Mouse (Mus musculus) G1E (cell line): ENCODE data around the gene Rpl41. TPM values are rescaled to one million over a fixed set of nuclear protein-coding genes. Genes with fewer than 3 reads are reported as not detected.

Experiments used
- ATAC-seq: 2 replicates; pipeline ENCODE4 v1.8.0; 2016; ENCODE audit warnings: mild to moderate bottlenecking; ENCODE audit not compliant: insufficient number of reproducible peaks, poor library complexity, low FRiP score, severe bottlenecking; ENCODE audit errors: extremely low read depth
- DNase-seq: peaks from one replicate; pipeline ENCODE4 v3.0.0; 2012; ENCODE audit warnings: low spot score
- H3K27me3 ChIP-seq: 2 replicates; pipeline ENCODE4 v1.6.1; 2012; ENCODE audit warnings: mild to moderate bottlenecking, low read length, inconsistent platforms; ENCODE audit not compliant: insufficient read depth
- H3K36me3 ChIP-seq: replicated peaks from 2 replicates; pipeline ENCODE3; 2012; ENCODE audit warnings: mild to moderate bottlenecking, inconsistent platforms
- H3K4me1 ChIP-seq: 2 replicates; pipeline ENCODE4 v1.6.1; 2012; ENCODE audit warnings: low read depth, low read length, inconsistent platforms, mixed read lengths; ENCODE audit not compliant: insufficient read depth
- H3K4me3 ChIP-seq: 2 replicates; pipeline ENCODE4 v1.5.1; 2012; ENCODE audit warnings: low read depth, mild to moderate bottlenecking, inconsistent platforms, low read length, moderate library complexity, mixed read lengths
- H3K9me3 ChIP-seq: replicated peaks from 2 replicates; pipeline ENCODE4 v1.6.1; 2012; ENCODE audit warnings: inconsistent platforms
- CTCF ChIP-seq: IDR thresholded peaks from 2 replicates; pipeline ENCODE4 v1.5.1; 2012; ENCODE audit warnings: low read depth, low read length, inconsistent platforms, mixed read lengths
- GATA1 ChIP-seq: IDR thresholded peaks from 2 replicates; pipeline ENCODE4 v1.6.1; 2012; ENCODE audit warnings: borderline replicate concordance, low read length, inconsistent platforms, mixed read lengths
- GATA2 ChIP-seq: IDR thresholded peaks from 2 replicates; pipeline ENCODE4 v1.6.1; 2012; ENCODE audit warnings: low read depth, low read length, inconsistent platforms, borderline replicate concordance
- POLR2AphosphoS5 ChIP-seq: IDR thresholded peaks from 2 replicates; pipeline ENCODE4 v1.6.1; 2012; ENCODE audit warnings: low read depth, low read length, inconsistent platforms; ENCODE audit not compliant: insufficient replicate concordance
- TAL1 ChIP-seq: conservative IDR thresholded peaks from 2 replicates; pipeline ENCODE4 v1.6.1; 2012; ENCODE audit warnings: low read depth, low read length, inconsistent platforms, mixed read lengths
- polyA plus RNA-seq: library from polyadenylated mRNA; stranded (reverse); fragments of >175 nt; gene quantifications from 2 replicates; pipeline ENCODE4 v1.2.3, GENCODE M21; 2012
- total RNA-seq, 2 experiments: library from RNA; stranded (forward) in 1 of 2; stranded (reverse) in 1 of 2; fragments of 200-1000 nt in 1 of 2; fragments of >200 nt in 1 of 2; fragmentation: Nextera tagmentation in 1 of 2; gene quantifications; 2 replicates each; pipeline ENCODE4 v1.2.3; 2014 to 2017

Rpl41 gene
- total and polyA plus RNA-seq, 3 experiments = 2,736 to 11,415 (median 5,596) TPM

DNA sequence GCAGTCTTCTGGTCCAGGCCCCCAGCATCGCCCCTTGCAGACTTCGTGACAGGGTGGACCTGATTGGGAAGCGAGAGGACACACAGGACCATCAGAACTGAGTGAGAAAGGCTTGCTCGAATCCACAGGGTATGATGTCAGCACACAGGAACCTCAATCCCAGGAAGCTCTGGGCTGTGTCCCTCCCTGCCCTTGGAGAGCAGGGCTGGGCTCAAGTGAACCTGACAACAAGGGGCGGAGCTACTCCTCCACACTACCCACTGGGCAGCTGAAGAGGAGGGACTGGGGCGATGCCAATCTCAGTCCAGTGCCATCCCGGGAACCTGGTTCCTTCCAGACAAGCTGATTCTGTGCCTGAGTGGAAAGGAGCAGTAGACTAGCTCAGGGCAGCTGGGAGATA lies 34.5 kb upstream of the Rpl41 start:
- peaks cover 22% of the 10 kb centered on the region for H3K4me1 ChIP-seq
- DNase-seq (no peak), ATAC-seq (no peak)
- no peaks in the 10 kb centered on the region for H3K9me3 ChIP-seq
- TF ChIP-seq POLR2AphosphoS5 = no peak
- no peak for TF ChIP-seq GATA1
- TF ChIP-seq CTCF = no peak
- TF ChIP-seq GATA2 = no peak
- no peak for TF ChIP-seq TAL1
- no peaks in the 10 kb centered on the region for H3K36me3 ChIP-seq
- no peak overlapping the region for H3K4me3 ChIP-seq
- H3K27me3 ChIP-seq = peaks cover 87% of the 10 kb centered on the region

DNA sequence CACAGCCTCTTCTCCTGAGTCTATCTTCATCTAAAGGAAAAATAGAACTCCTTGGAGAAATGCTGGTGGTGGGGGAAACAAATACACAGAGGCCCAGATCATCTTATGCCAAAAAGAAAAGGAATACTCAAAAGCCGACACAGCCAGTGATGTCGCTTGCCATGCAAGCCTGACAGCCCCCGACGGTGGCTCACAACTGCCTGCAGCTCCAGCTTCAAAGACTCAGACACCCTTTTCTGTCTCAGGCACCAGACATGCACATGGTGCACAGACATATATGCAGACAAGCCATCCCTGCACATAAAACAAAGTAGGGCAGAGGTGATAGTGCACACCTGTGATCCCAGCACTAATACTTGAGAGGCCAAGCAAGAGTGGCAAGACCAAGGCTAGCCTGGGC lies 30.6 kb upstream of the Rpl41 start:
- ATAC-seq (no peak), DNase-seq (no peak)
- H3K4me1 ChIP-seq = peaks cover 10% of the 10 kb centered on the region
- H3K4me3 ChIP-seq = no peak overlapping the region
- TF ChIP-seq GATA2 (no peak), TAL1 (no peak), CTCF (no peak), GATA1 (no peak), POLR2AphosphoS5 (no peak)
- no peaks in the 10 kb centered on the region for H3K9me3 ChIP-seq
- H3K27me3 ChIP-seq = peaks cover 70% of the 10 kb centered on the region
- H3K36me3 ChIP-seq = no peaks in the 10 kb centered on the region

- H3K27me3 ChIP-seq = peaks cover 68% of the 10 kb centered on the region
- H3K9me3 ChIP-seq = no peaks in the 10 kb centered on the region
- DNase-seq (no peak), ATAC-seq (no peak)
- no peak overlapping the region for H3K4me3 ChIP-seq
- no peak for TF ChIP-seq TAL1
- no peak for TF ChIP-seq GATA2
- no peaks in the 10 kb centered on the region for H3K36me3 ChIP-seq
- peaks cover 10% of the 10 kb centered on the region for H3K4me1 ChIP-seq
Measured at GRCm38 (mm10) chr10:128579298-128579697, 30.2 kb upstream of the Rpl41 start.

DNA sequence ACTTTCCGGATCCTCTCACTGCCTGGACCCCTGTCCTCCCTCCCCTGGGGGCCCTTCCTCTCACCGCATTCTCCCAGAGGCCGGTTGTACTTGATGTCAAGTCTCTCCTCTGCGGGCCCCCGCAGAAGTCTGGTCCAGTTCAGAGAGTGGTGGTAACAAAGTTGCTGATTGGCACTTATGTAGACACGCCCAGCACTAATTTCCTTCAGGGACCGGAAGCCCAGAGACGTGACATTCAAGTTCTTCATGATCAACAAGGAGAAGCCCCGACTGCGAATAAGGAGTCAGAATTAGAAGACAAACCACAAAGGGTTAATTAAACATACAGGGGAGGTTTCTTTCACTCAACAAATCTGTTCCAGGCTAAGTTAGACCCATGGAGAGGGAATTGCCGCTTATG lies 29.2 kb upstream of the Rpl41 start:
- ATAC-seq (no peak), DNase-seq (no peak)
- H3K4me3 ChIP-seq = no peak overlapping the region
- 0 out of 2 replicates have a peak, but pooled peaks cover 2% of the 10 kb centered on the region for H3K4me1 ChIP-seq
- TF ChIP-seq GATA2 = no peak
- TF ChIP-seq GATA1 = no peak
- no peak for TF ChIP-seq TAL1
- TF ChIP-seq CTCF = no peak
- TF ChIP-seq POLR2AphosphoS5 = no peak
- H3K9me3 ChIP-seq = no peaks in the 10 kb centered on the region
- no peaks in the 10 kb centered on the region for H3K36me3 ChIP-seq
- peaks cover 68% of the 10 kb centered on the region for H3K27me3 ChIP-seq

- Histone ChIP-seq H3K9me3 (no peaks in the 10 kb centered on the region), H3K4me3 (no peak overlapping the region), H3K4me1 (no peaks in the 10 kb centered on the region), H3K27me3 (peaks cover 73% of the 10 kb centered on the region), H3K36me3 (no peaks in the 10 kb centered on the region)
- ATAC-seq (no peak; the same call in 1 of the 2 replicates), DNase-seq (no peak)
- TF ChIP-seq CTCF (peak; percentile 51; the same call in 1 of the 2 replicates), POLR2AphosphoS5 (no peak), GATA2 (no peak), GATA1 (no peak), TAL1 (no peak)
Measured at GRCm38 (mm10) chr10:128575063-128575462, 26.0 kb upstream of the Rpl41 start.

GRCm38 (mm10) chr10:128565788-128566531 lies 16.9 kb upstream of the Rpl41 start, which contains the start of gene Pa2g4:
Gene Pa2g4 (minus strand): TSS chr10:128565987.
- peaks cover 28% of the 10 kb centered on the region for H3K4me1 ChIP-seq
- no peaks in the 10 kb centered on the region for H3K9me3 ChIP-seq
- no peak for TF ChIP-seq POLR2AphosphoS5
- no peak for TF ChIP-seq TAL1
- TF ChIP-seq CTCF = no peak
- TF ChIP-seq GATA1 = no peak
- TF ChIP-seq GATA2 = no peak
- ATAC-seq = peak; percentile 93
- peak; percentile 97 for DNase-seq
- peaks cover 37% of the 10 kb centered on the region for H3K36me3 ChIP-seq
- H3K4me3 ChIP-seq = peak within 1 kb of the TSS; percentile 98
- peaks cover 19% of the 10 kb centered on the region for H3K27me3 ChIP-seq
